Mouse (Mus musculus) gastrocnemius, adult 8-10 months (tissue): Measurements from ENCODE around the gene Eif4e3. TPM values are rescaled to one million over a fixed set of nuclear protein-coding genes. Genes with fewer than 3 reads are reported as not detected.

Experiments used
- DNase-seq, 2 experiments: peaks; one replicate each; pipeline ENCODE4 v3.0.0; 2022; ENCODE audit warnings: low spot score in 2 of 2
- total RNA-seq, 4 experiments: library from RNA; stranded (reverse); gene quantifications; 2 replicates each; pipeline ENCODE4 v1.2.4; 2022

Gene Eif4e3
- total RNA-seq: 10 to 100 TPM; 30.8 to 37.5 (median 31.9) TPM

GRCm38 (mm10) chr6:99666318-99667171 is at the start of gene Eif4e3, which contains the start of gene Gm20696:
Gene Eif4e3, minus strand, starts transcription at chr6:99666771.
Gene Gm20696, minus strand, starts transcription at chr6:99666797.
- peak; percentile 18 to 53 for DNase-seq

GRCm38 (mm10) chr6:99715913-99716312 is 49.3 kb upstream of the Eif4e3 start:
- DNase-seq: no peak

- DNase-seq: no peak
Observed at GRCm38 (mm10) chr6:99715191-99715590, 48.6 kb upstream of the Eif4e3 start.

GRCm38 (mm10) chr6:99713256-99713655 is 46.7 kb upstream of the Eif4e3 start:
- no peak for DNase-seq

- DNase-seq: no peak
Observed at GRCm38 (mm10) chr6:99711576-99712101, 45.1 kb upstream of the Eif4e3 start.

- no peak for DNase-seq
Observed at GRCm38 (mm10) chr6:99700484-99700883, 33.9 kb upstream of the Eif4e3 start.

- no peak for DNase-seq
Observed at GRCm38 (mm10) chr6:99692916-99693841, 26.6 kb upstream of the Eif4e3 start.

- DNase-seq: no peak
Observed at GRCm38 (mm10) chr6:99692206-99692915, 25.8 kb upstream of the Eif4e3 start, which contains the start of gene Gpr27. Gene Gpr27, plus strand, starts transcription at chr6:99692679.

- no peak for DNase-seq
Observed at GRCm38 (mm10) chr6:99691666-99692205, 25.2 kb upstream of the Eif4e3 start.

- DNase-seq: no peak
Observed at GRCm38 (mm10) chr6:99688513-99688912, 21.9 kb upstream of the Eif4e3 start.

GRCm38 (mm10) chr6:99684899-99685298 is 18.3 kb upstream of the Eif4e3 start:
- no peak for DNase-seq

- no peak for DNase-seq
Observed at GRCm38 (mm10) chr6:99683974-99684373, 17.4 kb upstream of the Eif4e3 start.

GRCm38 (mm10) chr6:99678108-99678507 is 11.5 kb upstream of the Eif4e3 start:
- no peak for DNase-seq

GRCm38 (mm10) chr6:99677325-99677724 is 10.8 kb upstream of the Eif4e3 start:
- no peak for DNase-seq

GRCm38 (mm10) chr6:99674482-99674881 is 7.9 kb upstream of the Eif4e3 start:
- no peak for DNase-seq

- no peak for DNase-seq
Observed at GRCm38 (mm10) chr6:99671768-99672167, 5.2 kb upstream of the Eif4e3 start.

GRCm38 (mm10) chr6:99670481-99671119 is 4.0 kb upstream of the Eif4e3 start:
- DNase-seq: peak in 1 of 2 experiments; percentile 10

GRCm38 (mm10) chr6:99669481-99670325 is 3.1 kb upstream of the Eif4e3 start:
- no peak for DNase-seq

- no peak for DNase-seq
Observed at GRCm38 (mm10) chr6:99667290-99667689, 719 bp upstream of the Eif4e3 start.
